Mouse (Mus musculus): ENCODE results near the gene Ets1.

Gene Ets1

GRCm38 (mm10) chr9:32666611-32667517, 30.8 kb downstream of the Ets1 start:
- no peak for DNase-seq (ENCODE audit: low spot score)

- DNase-seq (ENCODE audit: low spot score) = no peak
Observed at GRCm38 (mm10) chr9:32667518-32667908, 31.5 kb downstream of the Ets1 start.

GRCm38 (mm10) chr9:32668075-32668673, 32.2 kb downstream of the Ets1 start:
- DNase-seq (ENCODE audit: low spot score) = no peak

- DNase-seq (ENCODE audit: low spot score) = no peak
Observed at GRCm38 (mm10) chr9:32669397-32669796, 33.4 kb downstream of the Ets1 start.

GRCm38 (mm10) chr9:32671970-32672859, 36.2 kb downstream of the Ets1 start:
- DNase-seq (ENCODE audit: low spot score) = no peak

GRCm38 (mm10) chr9:32673923-32674322, 37.9 kb downstream of the Ets1 start:
- DNase-seq (ENCODE audit: low spot score) = no peak

- DNase-seq (ENCODE audit: low spot score) = no peak
Observed at GRCm38 (mm10) chr9:32675671-32676409, 39.8 kb downstream of the Ets1 start.

GRCm38 (mm10) chr9:32676480-32676879, 40.5 kb downstream of the Ets1 start:
- DNase-seq (ENCODE audit: low spot score) = no peak

- DNase-seq (ENCODE audit: low spot score) = no peak
Observed at GRCm38 (mm10) chr9:32677646-32678045, 41.6 kb downstream of the Ets1 start.

GRCm38 (mm10) chr9:32678120-32678757, 42.2 kb downstream of the Ets1 start:
- no peak for DNase-seq (ENCODE audit: low spot score)

- no peak for DNase-seq (ENCODE audit: low spot score)
Observed at GRCm38 (mm10) chr9:32679531-32679930, 43.5 kb downstream of the Ets1 start.

- no peak for DNase-seq (ENCODE audit: low spot score)
Observed at GRCm38 (mm10) chr9:32680201-32680600, 44.2 kb downstream of the Ets1 start.

- no peak for DNase-seq (ENCODE audit: low spot score)
Observed at GRCm38 (mm10) chr9:32685793-32686558, 50.0 kb downstream of the Ets1 start.

GRCm38 (mm10) chr9:32688351-32688750, 52.3 kb downstream of the Ets1 start:
- DNase-seq (ENCODE audit: low spot score) = no peak

GRCm38 (mm10) chr9:32691151-32691925, 55.3 kb downstream of the Ets1 start:
- no peak for DNase-seq (ENCODE audit: low spot score)

- DNase-seq (ENCODE audit: low spot score) = no peak
Observed at GRCm38 (mm10) chr9:32692944-32693343, 56.9 kb downstream of the Ets1 start.

- DNase-seq (ENCODE audit: low spot score) = no peak
Observed at GRCm38 (mm10) chr9:32693411-32693810, 57.4 kb downstream of the Ets1 start.

GRCm38 (mm10) chr9:32694111-32694824, 58.2 kb downstream of the Ets1 start:
- DNase-seq (ENCODE audit: low spot score) = no peak

GRCm38 (mm10) chr9:32694916-32695490, 59.0 kb downstream of the Ets1 start:
- DNase-seq (ENCODE audit: low spot score) = no peak

Data from layer of hippocampus, adult 9-10 months (tissue).